Mouse (Mus musculus) kidney, postnatal 0 days (tissue): ENCODE results near the gene Ube2b. TPM values are rescaled to one million over a fixed set of nuclear protein-coding genes. Genes with fewer than 3 reads are reported as not detected.

Experiments used
- ATAC-seq: fragments of 200-750 bp; cut with Nextera tagmentation; replicated peaks from 2 replicates; pipeline ENCODE4 v1.8.0; 2017; ENCODE audit warnings: low read depth, moderate number of reproducible peaks, moderate TSS enrichment, moderate library complexity; ENCODE audit not compliant: low FRiP score
- DNase-seq: peaks from one replicate; pipeline ENCODE4 v3.0.0-alpha.2; 2016; ENCODE audit warnings: low spot score
- H3K27ac ChIP-seq: fragments of 300-500 bp; sonication (generic); 2 replicates; pipeline ENCODE4 v1.5.1; 2014; ENCODE audit warnings: mild to moderate bottlenecking
- H3K27me3 ChIP-seq: fragments of 300-500 bp; sonication (generic); 2 replicates; pipeline ENCODE4 v1.6.1; 2014; ENCODE audit warnings: low read length, mixed read lengths; ENCODE audit not compliant: insufficient read depth
- H3K36me3 ChIP-seq: fragments of 300-500 bp; sonication (generic); 2 replicates; pipeline ENCODE4 v1.6.1; 2014; ENCODE audit warnings: low read length, mixed read lengths; ENCODE audit not compliant: insufficient read depth
- H3K4me1 ChIP-seq: fragments of 300-500 bp; sonication (generic); replicated peaks from 2 replicates; pipeline ENCODE4 v1.6.1; 2014; ENCODE audit warnings: antibody characterized with exemption, low read length, mixed read lengths; ENCODE audit not compliant: insufficient read depth
- H3K4me2 ChIP-seq: fragments of 300-500 bp; sonication (generic); 2 replicates; pipeline ENCODE4 v1.6.1; 2014; ENCODE audit warnings: mild to moderate bottlenecking, low read length, moderate library complexity, mixed read lengths
- H3K4me3 ChIP-seq: fragments of 300-500 bp; sonication (generic); replicated peaks from 2 replicates; pipeline ENCODE4 v1.5.1; 2014; ENCODE audit warnings: low read depth, low read length
- H3K9ac ChIP-seq: fragments of 300-500 bp; sonication (generic); 2 replicates; pipeline ENCODE4 v1.6.1; 2014; ENCODE audit warnings: low read depth, low read length
- H3K9me3 ChIP-seq: fragments of 300-500 bp; sonication (generic); replicated peaks from 2 replicates; pipeline ENCODE4 v1.6.1; 2016; ENCODE audit warnings: low read length, inconsistent platforms, mixed read lengths
- CTCF ChIP-seq: IDR thresholded peaks from 2 replicates; pipeline ENCODE4 v1.5.1; 2016; ENCODE audit warnings: antibody characterized with exemption, low read depth, mild to moderate bottlenecking, moderate library complexity
- whole genome bisulfite sequencing: fragments of 180-500 bp; shearing (Covaris S2); extraction: QIAGEN DNeasy Blood & Tissue Kit; methylation state at CpG from one replicate; pipeline ENCODE4 v1.1.7; 2014; 5-methylcytosine and 5-hydroxymethylcytosine counted together
- polyA plus RNA-seq: library from polyadenylated mRNA; unstranded; fragments of >200 nt; fragmentation: Nextera tagmentation; extraction: Ambion mirVana; gene quantifications from 2 replicates; pipeline ENCODE4 v1.2.1, GENCODE M21; 2015

Gene Ube2b
- polyA plus RNA-seq, 1 experiment from 2014 or later = 255 TPM

DNA sequence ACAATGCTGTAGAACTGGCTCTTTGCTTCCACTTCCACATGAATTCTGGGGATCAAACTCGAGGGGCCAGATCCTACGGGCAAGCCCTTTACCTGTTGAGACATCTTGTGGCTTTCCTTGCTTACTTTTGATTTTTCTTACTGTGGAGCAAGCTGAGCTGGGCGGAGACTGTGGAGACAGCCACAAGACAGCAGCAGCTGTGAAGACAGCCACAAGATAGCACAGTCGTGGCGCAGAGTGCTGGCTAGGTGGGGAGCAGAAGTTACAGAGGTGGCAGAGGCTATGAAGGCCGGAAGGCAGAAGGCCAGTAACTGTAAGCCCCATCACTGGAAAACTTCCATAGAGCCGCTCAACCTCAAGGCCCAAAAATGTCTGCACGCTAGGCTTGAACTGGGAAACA, 38.8 kb downstream of the Ube2b start:
- Histone ChIP-seq H3K27ac (no peak overlapping the region), H3K9me3 (no peaks in the 10 kb centered on the region), H3K4me3 (no peak overlapping the region), H3K36me3 (no peaks in the 10 kb centered on the region), H3K9ac (no peak overlapping the region), H3K4me2 (no peak overlapping the region), H3K4me1 (no peaks in the 10 kb centered on the region), H3K27me3 (no peaks in the 10 kb centered on the region)
- WGBS = 90% methylated on average over 8 of the region's 8 CpGs
- ATAC-seq (no peak), DNase-seq (no peak)
- no peak for TF ChIP-seq CTCF

DNA sequence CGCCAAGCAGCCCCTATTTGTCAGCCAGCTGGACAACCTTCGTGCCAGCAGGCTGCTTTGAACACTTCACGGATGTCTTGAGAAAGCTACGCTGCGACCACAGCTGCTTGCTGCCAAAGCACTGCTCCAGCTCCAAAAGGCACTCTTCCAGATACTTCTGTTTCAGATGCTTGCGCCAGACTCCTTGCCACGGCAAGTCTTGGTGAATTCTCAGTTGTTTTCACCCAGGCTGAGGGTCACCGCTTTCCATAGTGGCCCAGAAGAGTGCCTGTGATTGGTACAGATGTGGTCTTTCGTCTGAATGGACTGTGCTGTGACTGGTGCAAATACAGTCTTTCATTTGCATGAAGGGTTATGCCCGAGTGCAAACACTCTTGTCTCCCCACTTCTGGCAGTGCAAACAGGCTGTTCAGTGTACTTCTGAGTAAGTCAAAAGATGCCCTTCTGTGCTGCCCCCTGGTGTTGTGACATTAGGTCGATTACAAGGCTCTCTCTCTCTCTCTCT, 39.5 kb downstream of the Ube2b start:
- TF ChIP-seq CTCF = peak; percentile 27; the same call in 1 of the 2 replicates
- H3K4me2 ChIP-seq = no peak overlapping the region
- no peaks in the 10 kb centered on the region for H3K36me3 ChIP-seq
- no peaks in the 10 kb centered on the region for H3K4me1 ChIP-seq
- 54% methylated on average over 11 of the region's 11 CpGs for WGBS
- no peaks in the 10 kb centered on the region for H3K9me3 ChIP-seq
- no peak for ATAC-seq
- H3K27me3 ChIP-seq = no peaks in the 10 kb centered on the region
- no peak for DNase-seq
- H3K4me3 ChIP-seq = no peak overlapping the region
- H3K27ac ChIP-seq = no peak overlapping the region
- no peak overlapping the region for H3K9ac ChIP-seq

DNA sequence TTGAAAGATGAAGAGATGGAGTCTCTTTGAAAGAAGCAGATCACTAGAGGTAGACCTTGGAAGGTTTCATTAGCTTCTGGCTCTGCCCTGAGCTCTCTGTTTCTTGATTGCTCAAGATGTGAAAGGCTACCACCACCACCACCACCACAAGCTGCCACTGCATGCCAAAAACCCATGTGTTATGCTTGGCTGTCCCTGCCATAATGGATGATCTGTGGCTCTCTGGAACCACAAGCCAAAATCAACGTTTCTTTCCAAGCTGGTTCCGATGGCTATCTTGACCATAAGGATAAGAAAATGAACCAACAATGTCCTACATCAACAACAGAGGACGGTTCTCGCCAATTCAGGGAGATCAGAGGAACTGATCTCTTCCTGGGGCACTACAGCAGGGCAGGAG, 40.5 kb downstream of the Ube2b start:
- no peak for TF ChIP-seq CTCF
- ATAC-seq = no peak
- no peak overlapping the region for H3K4me2 ChIP-seq
- H3K4me1 ChIP-seq = no peaks in the 10 kb centered on the region
- H3K4me3 ChIP-seq = no peak overlapping the region
- H3K27me3 ChIP-seq = no peaks in the 10 kb centered on the region
- no peak for DNase-seq
- 87% methylated on average over 4 of the region's 4 CpGs for WGBS
- H3K27ac ChIP-seq = no peak overlapping the region
- H3K36me3 ChIP-seq = no peaks in the 10 kb centered on the region
- H3K9me3 ChIP-seq = no peaks in the 10 kb centered on the region
- H3K9ac ChIP-seq = no peak overlapping the region

DNA sequence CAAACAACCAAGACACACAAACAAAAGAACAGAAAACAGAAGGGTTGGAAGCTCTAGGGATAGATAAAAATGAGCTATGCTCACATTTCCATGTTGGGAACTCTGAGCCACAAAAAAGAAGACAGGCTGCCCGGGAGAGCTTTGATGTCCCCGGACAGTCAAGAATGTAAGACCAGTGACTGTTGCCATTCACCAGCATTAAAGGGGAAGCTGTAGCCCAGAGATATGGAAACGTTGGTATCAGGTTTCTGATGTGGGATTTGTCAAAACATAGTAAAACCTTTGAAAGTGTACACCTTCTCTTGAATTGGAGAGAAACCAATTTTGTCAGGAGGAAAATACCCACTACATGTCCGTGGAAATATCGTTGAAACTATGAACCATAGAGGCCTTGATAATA, 41.1 kb downstream of the Ube2b start:
- Histone ChIP-seq H3K27ac (no peak overlapping the region), H3K4me2 (no peak overlapping the region), H3K4me1 (no peaks in the 10 kb centered on the region), H3K36me3 (no peaks in the 10 kb centered on the region), H3K9me3 (no peaks in the 10 kb centered on the region), H3K9ac (no peak overlapping the region), H3K27me3 (no peaks in the 10 kb centered on the region), H3K4me3 (no peak overlapping the region)
- WGBS = 74% methylated on average over 5 of the region's 5 CpGs
- no peak for TF ChIP-seq CTCF
- DNase-seq (no peak), ATAC-seq (no peak)

DNA sequence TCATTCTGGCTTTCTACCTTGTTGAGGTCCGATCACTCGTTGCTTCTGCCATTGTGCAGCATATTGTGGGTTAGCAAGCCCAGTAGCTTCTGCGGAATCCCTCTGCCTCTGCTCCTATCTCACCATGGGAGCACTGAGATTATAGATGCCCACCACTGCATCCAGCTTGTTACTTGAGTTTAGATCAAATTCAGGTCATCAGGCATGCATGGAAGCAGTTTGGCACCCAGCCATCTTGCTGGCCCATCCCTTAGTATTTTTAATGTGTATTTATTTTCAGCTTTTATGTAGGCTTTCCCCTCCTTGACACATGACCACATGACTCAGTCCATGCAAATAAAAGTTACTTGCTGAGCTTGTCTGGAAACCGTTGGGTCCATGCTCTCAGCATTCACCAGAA, 42.8 kb downstream of the Ube2b start:
- no peaks in the 10 kb centered on the region for H3K4me1 ChIP-seq
- no peak for DNase-seq
- WGBS = 81% methylated on average over 4 of the region's 4 CpGs

DNA sequence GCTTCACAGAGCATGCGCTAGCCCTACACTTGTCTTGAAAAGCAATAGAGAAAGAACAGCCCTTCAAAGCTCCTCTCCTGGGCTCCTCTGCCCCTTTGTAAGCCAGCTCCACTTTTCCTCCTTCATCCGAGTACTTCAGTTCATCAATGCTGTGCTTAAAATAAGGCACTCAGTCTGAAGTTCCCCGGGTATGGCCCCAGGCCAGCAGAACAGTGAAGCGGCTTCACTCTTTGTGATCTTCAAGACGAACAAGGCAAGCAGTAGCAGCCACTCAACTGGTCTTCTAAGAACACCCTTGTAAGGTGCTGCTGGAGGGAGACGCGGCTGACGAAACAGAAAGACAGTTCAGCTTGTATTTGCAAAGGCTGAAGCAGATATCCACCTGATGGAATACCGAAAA, 44.5 kb downstream of the Ube2b start:
- no peak for TF ChIP-seq CTCF
- H3K27ac ChIP-seq = no peak overlapping the region
- ATAC-seq (no peak), DNase-seq (no peak)
- 79% methylated on average over 9 of the region's 9 CpGs for WGBS
- H3K36me3 ChIP-seq = no peaks in the 10 kb centered on the region
- H3K9ac ChIP-seq = no peak overlapping the region
- H3K4me2 ChIP-seq = no peak overlapping the region
- no peaks in the 10 kb centered on the region for H3K9me3 ChIP-seq
- H3K27me3 ChIP-seq = no peaks in the 10 kb centered on the region
- no peaks in the 10 kb centered on the region for H3K4me1 ChIP-seq
- no peak overlapping the region for H3K4me3 ChIP-seq

More for the DNA sequence above, 42.8 kb downstream of the Ube2b start:
- Histone ChIP-seq H3K4me3 (no peak overlapping the region), H3K27me3 (no peaks in the 10 kb centered on the region), H3K9me3 (no peaks in the 10 kb centered on the region), H3K9ac (no peak overlapping the region), H3K27ac (no peak overlapping the region), H3K4me2 (no peak overlapping the region), H3K36me3 (no peaks in the 10 kb centered on the region)
- no peak for ATAC-seq
- TF ChIP-seq CTCF = no peak

DNA sequence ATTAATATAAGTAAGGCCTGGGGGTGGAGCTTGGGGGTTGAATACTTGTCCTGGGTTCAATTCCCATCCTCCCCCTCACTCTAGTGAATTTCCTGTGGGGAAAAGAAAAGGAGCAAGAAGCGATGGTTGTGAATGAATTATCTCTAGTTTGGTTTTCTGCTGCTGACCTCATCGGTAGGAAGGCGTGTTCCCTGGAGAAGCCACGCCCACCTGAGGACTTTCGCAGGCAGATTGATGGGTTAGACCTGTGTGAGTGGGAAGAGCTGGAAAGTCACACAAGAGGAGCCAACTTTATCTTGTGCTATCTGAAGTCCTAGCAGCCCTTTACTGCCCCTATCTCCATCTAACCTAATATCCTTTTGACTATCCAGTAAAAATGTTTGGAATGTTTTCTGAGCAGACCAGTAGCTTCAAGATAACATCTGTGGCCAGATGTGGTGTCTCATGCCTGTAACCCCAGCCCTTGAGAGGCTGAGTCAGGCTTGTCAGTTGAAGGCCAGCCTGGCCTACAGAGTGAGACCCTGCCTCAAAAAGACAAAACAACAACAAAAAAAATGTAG, 48.6 kb downstream of the Ube2b start:
- Histone ChIP-seq H3K9me3 (no peaks in the 10 kb centered on the region), H3K4me2 (no peak overlapping the region), H3K27ac (peak overlapping the region; percentile 36; the same call in 1 of the 2 replicates), H3K4me3 (no peak overlapping the region), H3K4me1 (no peaks in the 10 kb centered on the region), H3K36me3 (no peaks in the 10 kb centered on the region), H3K27me3 (no peaks in the 10 kb centered on the region), H3K9ac (no peak overlapping the region)
- TF ChIP-seq CTCF = no peak
- ATAC-seq (no peak), DNase-seq (no peak)
- WGBS = 49% methylated on average over 5 of the region's 5 CpGs
